Mouse (Mus musculus): ENCODE measurements around the gene Anxa6.

The Anxa6 gene

GRCm38 (mm10) chr11:55031211-55031990 is 1.8 kb downstream of the Anxa6 start:
- DNase-seq (ENCODE audit: low read depth, low spot score): no peak

DNA sequence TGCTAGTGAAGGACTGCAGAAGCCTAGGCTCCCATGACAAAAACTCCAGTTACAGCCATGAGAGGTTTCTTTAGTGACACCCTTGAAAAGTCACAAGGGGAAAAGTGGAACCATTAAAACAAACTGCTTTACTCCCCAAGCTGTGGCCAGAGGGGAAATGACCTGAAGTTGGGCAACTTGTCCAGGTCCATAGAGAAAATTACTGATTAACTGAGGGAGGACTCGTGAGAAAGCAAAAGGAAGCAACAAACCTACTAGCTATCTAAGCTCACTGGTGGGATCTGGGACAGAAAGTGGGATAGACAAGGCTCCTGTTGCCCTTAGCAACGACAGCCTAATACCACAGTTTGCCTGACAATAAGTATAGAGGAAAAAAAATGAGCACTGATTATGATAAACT is 4.7 kb downstream of the Anxa6 start:
- no peak for DNase-seq (ENCODE audit: low read depth, low spot score)

DNA sequence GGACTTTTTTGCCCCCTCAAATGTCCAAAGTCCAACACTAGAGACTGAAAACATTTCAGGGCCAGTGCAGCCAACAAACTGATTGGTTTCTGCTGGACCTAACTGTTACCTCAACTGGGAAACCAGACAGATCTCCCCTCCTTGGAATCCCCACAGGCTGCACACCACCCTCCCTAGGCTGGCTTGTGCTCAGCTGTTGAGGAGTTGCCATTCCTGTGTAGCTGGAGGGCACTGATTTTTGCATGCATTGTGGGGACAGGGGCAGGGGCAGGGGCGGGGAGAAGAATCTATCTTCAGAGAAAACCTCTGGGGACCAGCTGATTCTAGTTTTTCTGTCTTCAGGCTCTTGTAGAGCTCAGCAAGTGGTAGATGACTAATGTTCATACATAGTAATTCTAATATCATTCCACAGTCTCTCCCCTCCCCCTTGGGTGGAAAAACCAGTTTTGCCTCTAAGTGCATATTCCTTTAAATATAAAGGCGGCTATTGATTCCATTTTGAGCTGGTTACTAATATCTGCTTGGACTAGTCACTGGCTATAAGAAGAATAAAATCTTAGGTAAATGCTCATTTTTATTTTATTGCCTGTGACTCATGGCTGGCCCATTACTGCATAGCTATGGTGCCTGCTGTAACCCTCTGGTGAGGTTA is 5.9 kb downstream of the Anxa6 start:
- DNase-seq (ENCODE audit: low read depth, low spot score): no peak

- no peak for DNase-seq (ENCODE audit: low read depth, low spot score)
Measured at GRCm38 (mm10) chr11:55025896-55026295, 7.3 kb downstream of the Anxa6 start.

- no peak for DNase-seq (ENCODE audit: low read depth, low spot score)
Measured at GRCm38 (mm10) chr11:55023583-55023982, 9.7 kb downstream of the Anxa6 start.

DNA sequence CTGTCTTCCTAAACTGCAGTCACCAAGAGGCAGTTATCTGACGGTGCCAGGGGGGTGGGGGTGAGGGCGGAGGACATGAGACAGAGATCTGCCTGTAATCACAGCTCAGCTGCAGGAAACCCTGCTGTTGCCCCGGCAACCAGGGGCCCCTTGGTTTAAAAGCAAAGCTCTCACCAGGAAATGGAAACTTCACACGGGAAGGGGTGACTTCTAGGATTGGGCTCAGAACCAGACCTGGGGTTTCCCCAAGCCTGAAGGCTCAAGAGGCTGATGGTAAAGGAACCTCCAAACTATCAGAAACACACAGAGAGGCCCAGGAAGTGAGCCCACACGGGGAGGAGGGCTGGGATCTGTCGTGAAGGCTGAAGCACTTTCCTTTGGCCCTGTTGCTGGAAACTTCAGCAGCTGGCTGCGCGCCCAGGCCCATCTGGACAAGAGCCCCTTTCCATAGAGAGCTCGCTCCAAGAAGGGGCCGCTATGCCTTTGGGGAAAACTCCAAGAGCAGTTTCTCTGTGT is 10.1 kb downstream of the Anxa6 start:
- DNase-seq (ENCODE audit: low read depth, low spot score): no peak

- no peak for DNase-seq (ENCODE audit: low read depth, low spot score)
Measured at GRCm38 (mm10) chr11:55022508-55022907, 10.7 kb downstream of the Anxa6 start.

GRCm38 (mm10) chr11:55021859-55022258 is 11.4 kb downstream of the Anxa6 start:
- no peak for DNase-seq (ENCODE audit: low read depth, low spot score)

- no peak for DNase-seq (ENCODE audit: low read depth, low spot score)
Measured at GRCm38 (mm10) chr11:55021458-55021857, 11.8 kb downstream of the Anxa6 start.

DNA sequence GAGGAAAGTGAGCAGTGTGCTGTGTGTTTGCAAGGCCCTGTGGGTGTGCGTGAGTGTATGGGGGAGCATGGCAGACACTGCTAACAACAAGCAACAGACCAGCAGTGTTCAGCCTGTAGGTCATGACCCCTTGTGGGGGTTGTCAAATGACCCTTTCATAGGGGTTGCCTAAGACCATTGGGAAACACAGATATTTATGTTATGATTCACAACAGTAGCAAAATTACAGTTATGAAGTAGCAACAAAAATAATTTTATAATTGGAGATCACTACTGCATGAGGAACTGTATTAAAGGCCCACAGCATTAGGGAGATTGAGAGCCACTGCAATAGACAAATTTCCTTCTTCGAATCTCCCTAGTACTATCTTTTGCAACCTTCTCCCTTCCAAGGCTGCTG is 13.5 kb downstream of the Anxa6 start:
- no peak for DNase-seq (ENCODE audit: low read depth, low spot score)

DNA sequence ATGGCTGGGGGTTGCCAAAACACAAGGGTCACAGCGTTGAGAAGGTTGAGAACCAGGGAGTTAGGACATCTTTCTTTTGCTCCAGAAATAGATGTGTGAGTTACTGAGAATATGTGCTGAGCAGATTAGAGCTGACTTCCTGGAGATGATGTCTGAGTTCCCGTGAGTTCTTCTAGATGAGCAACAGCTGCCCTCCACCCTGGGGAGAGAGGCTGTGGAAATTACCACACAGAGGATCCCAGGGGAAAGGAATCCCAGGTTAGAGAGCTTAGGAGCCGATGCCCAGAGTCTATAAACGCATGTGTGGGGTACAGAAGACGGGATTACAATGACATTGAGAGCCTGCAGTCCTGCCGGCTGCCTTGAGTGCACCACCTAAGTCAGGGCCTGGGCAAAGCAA is 15.2 kb downstream of the Anxa6 start:
- DNase-seq (ENCODE audit: low read depth, low spot score): no peak

DNA sequence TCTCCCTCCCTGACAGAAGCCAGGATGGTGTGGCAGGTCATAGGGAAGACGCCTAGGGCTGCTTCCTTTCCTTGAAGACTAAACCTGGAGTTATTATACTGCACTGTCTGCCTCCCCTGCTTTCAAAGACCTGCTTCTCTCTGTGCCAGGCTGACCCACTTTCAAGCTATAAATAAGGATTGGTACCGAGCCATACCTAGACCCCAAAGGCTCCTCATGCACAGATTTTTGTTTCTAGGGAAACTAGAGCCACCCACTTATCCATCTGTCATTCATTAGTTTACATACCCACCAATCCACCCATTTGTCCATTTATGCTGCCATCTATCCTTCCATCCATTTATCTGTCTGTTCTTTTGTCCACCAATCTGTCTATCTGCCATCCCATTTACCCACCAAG is 16.0 kb downstream of the Anxa6 start:
- DNase-seq (ENCODE audit: low read depth, low spot score): no peak

- no peak for DNase-seq (ENCODE audit: low read depth, low spot score)
Measured at GRCm38 (mm10) chr11:55016758-55017157, 16.5 kb downstream of the Anxa6 start.

DNA sequence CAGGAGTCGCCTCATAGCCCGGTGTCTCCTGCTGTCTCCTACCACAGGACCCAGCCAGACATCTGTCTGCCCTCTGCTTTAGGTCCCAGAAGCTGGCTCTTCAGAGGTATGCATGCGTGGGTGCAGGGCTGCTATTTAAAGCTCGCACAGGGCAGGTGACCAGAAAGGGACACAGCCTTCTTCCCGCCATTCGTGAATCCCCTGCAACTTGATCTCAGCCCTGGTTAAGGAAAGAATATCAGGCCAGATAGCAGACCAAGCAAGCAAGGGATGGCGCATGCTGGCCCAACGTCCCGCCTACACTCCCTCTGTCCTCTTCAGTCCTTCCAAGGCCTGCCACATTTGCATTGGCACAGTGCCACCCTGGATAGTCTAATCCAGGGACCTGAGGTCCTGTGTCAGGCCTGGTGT is 17.4 kb downstream of the Anxa6 start:
- DNase-seq (ENCODE audit: low read depth, low spot score): no peak

DNA sequence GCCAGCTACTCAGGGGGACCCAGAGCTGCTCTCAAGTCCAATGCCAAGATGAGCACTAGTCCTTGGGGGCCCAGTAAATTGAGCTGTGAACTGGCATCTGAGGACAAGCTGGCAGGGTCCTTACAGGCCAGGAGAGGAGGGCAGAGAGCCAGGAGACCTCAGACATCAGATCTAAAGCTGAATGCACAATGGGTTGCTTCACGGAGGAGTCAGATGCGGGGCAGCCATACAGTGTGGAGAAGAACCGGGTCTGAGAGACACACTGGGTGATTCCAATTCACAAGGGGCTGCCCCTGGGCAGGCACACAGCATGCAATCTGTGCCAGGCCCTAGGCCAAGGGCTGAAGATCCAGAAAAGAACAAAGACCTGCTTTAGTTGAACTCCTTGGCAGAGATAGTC is 18.0 kb downstream of the Anxa6 start:
- no peak for DNase-seq (ENCODE audit: low read depth, low spot score)

DNA sequence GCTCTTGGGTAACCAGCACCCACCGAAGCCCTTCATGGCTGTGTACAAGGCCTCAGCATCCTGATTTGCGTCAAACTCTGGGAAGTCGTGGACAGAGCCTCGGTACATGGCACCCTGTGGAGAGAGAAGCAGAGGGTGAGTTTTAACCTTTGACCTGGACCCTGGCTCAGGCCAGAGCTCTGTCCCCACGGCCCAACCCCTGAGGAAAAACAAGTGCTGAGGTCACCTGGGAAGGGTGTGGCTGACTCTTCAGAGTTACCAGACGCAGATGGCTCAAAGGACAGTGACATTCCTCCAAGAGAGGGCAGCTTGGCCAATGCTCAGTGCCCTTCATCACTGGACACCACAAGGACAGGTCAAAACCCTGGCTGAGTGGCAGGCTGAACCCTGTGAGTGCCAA is 19.4 kb downstream of the Anxa6 start:
- no peak for DNase-seq (ENCODE audit: low read depth, low spot score)

DNA sequence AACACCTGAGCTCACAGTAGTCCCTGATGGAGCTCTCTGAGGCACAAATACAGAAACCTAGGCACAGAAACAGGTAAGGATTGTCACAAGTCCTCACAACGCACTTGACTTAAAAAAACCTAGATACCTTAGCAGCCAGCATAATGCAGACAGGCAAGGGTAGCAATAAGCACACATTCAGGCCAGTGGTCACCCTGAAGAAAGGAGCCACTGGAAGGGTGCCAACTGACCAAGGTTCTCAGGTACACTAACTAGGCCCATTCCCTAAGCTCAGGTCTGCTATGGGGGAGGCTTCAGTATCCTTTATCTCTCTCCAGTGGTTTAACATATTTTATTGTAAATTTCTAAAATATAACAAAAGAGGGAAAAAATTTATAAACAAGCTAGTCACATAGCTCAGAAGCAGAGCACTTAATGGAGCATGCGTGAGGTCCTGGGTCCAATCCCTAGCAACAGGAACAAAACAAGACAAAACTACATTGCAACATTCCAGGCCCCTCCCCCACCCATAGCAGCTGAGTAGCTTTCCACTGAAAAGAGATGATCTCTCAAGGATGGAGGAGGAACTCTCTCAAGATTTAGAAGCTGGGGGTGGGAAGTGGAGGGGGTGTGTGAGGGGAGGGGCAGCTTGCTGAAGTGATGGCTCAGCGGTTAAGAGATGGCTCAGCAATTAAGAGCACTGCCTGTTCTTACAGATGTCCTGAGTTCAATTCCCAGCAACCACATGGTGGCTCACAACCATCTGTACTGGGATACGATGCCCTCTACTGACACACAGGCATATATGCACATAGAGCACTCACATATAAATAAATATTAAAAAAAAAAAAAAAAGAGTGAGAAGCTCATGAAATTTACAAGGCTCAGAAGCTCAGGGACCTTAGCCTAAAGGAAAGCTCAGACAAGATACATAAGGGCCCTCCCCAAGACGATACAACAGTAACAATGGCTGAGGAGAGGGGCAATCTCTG is 20.4 kb downstream of the Anxa6 start:
- no peak for DNase-seq (ENCODE audit: low read depth, low spot score)

DNA sequence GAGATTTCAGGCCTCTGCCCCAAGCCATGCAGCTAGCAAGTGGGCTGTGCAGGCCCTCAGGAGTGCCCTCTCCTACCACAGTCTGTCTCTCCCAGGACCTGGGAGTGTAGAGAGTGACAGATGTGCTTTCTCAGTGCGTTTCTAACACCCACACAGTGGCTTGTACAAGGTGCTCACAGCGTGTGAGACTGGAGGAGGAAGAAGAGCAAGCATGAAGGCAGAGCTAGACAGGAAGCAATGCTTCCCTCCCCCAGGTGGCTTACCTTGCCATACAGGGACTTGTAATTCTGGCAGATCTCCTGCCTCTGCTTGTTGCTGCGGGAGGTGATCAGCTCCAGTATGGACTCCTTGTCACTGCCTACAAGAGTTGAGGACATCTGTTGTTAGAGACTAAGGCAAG is 21.8 kb downstream of the Anxa6 start:
- DNase-seq (ENCODE audit: low read depth, low spot score): no peak

DNA sequence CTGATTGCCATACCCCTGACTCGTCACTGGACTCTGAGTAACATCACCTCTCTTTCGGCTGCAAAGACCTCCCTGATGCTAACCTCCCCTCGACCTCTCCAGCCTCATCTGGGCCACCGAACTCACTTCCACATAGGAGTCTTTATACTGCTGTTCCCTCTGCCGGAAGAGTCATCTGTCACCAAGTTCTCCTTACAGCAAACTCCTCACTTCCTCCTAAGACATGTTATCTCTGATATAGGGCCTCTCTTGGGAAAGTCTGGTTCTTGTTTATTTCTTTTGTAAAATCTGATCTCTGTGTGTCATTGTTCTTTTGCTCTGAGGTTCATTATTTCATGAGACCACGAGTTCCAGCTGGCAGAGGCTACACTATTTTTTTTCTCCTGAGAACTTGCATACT is 25.0 kb downstream of the Anxa6 start:
- DNase-seq (ENCODE audit: low read depth, low spot score): no peak

DNA sequence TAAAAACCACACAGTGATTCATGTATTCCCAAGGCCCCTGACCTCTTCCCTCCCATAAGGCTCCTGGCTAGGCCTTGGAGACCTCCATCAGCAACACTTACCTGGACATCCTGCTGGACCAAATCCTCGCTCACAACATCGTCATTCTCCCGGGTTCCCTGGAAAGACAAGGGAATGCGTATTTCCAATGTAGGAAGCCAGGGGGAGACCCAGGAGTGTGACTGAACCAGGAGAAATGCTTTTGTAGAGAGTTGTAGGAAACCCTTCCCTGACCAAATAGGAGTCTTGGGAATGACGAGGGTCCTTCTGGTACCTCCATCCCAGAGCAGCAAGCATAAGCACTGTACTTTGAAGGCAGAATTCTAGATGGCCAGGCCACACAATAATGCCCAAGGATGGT is 27.6 kb downstream of the Anxa6 start:
- no peak for DNase-seq (ENCODE audit: low read depth, low spot score)

DNA sequence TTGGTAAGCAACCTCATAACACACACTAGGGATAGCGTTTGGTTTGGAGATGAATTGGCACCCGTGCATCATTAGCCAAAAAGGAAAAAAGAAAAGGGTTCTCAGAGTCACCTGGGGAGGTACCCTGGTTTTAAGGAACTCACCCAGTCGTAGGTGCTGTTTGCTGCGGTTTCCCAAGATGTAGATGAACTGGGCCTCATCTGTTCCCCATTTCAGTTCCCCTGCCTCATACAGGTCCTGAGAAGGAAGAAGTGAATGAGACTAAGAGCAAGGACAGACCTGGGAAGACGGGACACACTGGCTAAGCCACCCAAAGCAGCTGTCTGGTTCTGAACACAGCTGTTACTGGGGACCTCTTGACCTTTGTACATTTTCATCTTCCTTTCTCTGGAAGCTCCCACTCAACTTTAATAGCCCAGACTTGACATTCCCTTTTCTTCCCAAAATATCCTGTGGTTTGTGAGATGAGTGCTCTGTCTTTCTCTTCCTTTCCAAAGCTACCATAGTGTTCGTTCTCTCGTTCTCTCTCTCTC is 28.2 kb downstream of the Anxa6 start:
- no peak for DNase-seq (ENCODE audit: low read depth, low spot score)

GRCm38 (mm10) chr11:54998708-54999107 is 34.5 kb downstream of the Anxa6 start:
- no peak for DNase-seq (ENCODE audit: low read depth, low spot score)

All from c-Kit-negative CD71-positive TER-119-positive erythroid progenitor cells, embryonic 14.5 days (primary cell).